Mouse (Mus musculus): ENCODE measurements around the gene Evi2a. TPM values are rescaled to one million over a fixed set of nuclear protein-coding genes. Genes with fewer than 3 reads are reported as not detected.

Gene Evi2a
- polyA plus RNA-seq, 1 experiment from 2014 or later = 3.7 TPM

GRCm38 (mm10) chr11:79519299-79519698 is 11.1 kb downstream of the Evi2a start:
- no peaks in the 10 kb centered on the region for H3K4me1 ChIP-seq (replicated peaks; ENCODE audit: control insufficient read depth, insufficient read depth, low read length)
- no peak overlapping the region for H3K4me2 ChIP-seq (replicated peaks)
- DNase-seq (ENCODE audit: low spot score) = no peak
- no peak overlapping the region for H3K27ac ChIP-seq
- no peak overlapping the region for H3K9ac ChIP-seq
- H3K4me3 ChIP-seq (replicated peaks; ENCODE audit: low read length) = no peak overlapping the region
- H3K9me3 ChIP-seq (ENCODE audit: control insufficient read depth, low read length) = no peaks in the 10 kb centered on the region
- no peak for ATAC-seq (ENCODE audit: low FRiP score)
- no peaks in the 10 kb centered on the region for H3K36me3 ChIP-seq (replicated peaks; ENCODE audit: control insufficient read depth, insufficient read depth)
- 88% methylated on average over 6 of the region's 6 CpGs for WGBS
- no peaks in the 10 kb centered on the region for H3K27me3 ChIP-seq (ENCODE audit: control insufficient read depth, insufficient read depth, low read length)

- no peak overlapping the region for H3K4me2 ChIP-seq (replicated peaks)
- ATAC-seq (ENCODE audit: low FRiP score) (no peak), DNase-seq (ENCODE audit: low spot score) (no peak)
- H3K36me3 ChIP-seq (replicated peaks; ENCODE audit: control insufficient read depth, insufficient read depth) = no peaks in the 10 kb centered on the region
- H3K9me3 ChIP-seq (ENCODE audit: control insufficient read depth, low read length) = no peaks in the 10 kb centered on the region
- H3K4me3 ChIP-seq (replicated peaks; ENCODE audit: low read length) = no peak overlapping the region
- no peak overlapping the region for H3K27ac ChIP-seq
- no peaks in the 10 kb centered on the region for H3K4me1 ChIP-seq (replicated peaks; ENCODE audit: control insufficient read depth, insufficient read depth, low read length)
- no peak overlapping the region for H3K9ac ChIP-seq
- no peaks in the 10 kb centered on the region for H3K27me3 ChIP-seq (ENCODE audit: control insufficient read depth, insufficient read depth, low read length)
- WGBS = 100% methylated on average over 2 of the region's 2 CpGs
Measured at GRCm38 (mm10) chr11:79515798-79516197, 14.6 kb downstream of the Evi2a start.

- H3K36me3 ChIP-seq (replicated peaks; ENCODE audit: control insufficient read depth, insufficient read depth) = no peaks in the 10 kb centered on the region
Measured at GRCm38 (mm10) chr11:79515331-79515730, 15.1 kb downstream of the Evi2a start.

GRCm38 (mm10) chr11:79511970-79512369 is 18.4 kb downstream of the Evi2a start:
- Histone ChIP-seq H3K9ac (no peak overlapping the region), H3K4me2 (replicated peaks) (no peak overlapping the region), H3K27ac (no peak overlapping the region), H3K9me3 (ENCODE audit: control insufficient read depth, low read length) (no peaks in the 10 kb centered on the region), H3K4me3 (replicated peaks; ENCODE audit: low read length) (no peak overlapping the region), H3K36me3 (replicated peaks; ENCODE audit: control insufficient read depth, insufficient read depth) (no peaks in the 10 kb centered on the region), H3K4me1 (replicated peaks; ENCODE audit: control insufficient read depth, insufficient read depth, low read length) (no peaks in the 10 kb centered on the region), H3K27me3 (ENCODE audit: control insufficient read depth, insufficient read depth, low read length) (no peaks in the 10 kb centered on the region)
- DNase-seq (ENCODE audit: low spot score) (no peak), ATAC-seq (ENCODE audit: low FRiP score) (no peak)
- WGBS = 93% methylated on average over 3 of the region's 3 CpGs

More at GRCm38 (mm10) chr11:79515331-79515730, 15.1 kb downstream of the Evi2a start:
- H3K9ac ChIP-seq = no peak overlapping the region
- no peak overlapping the region for H3K4me2 ChIP-seq (replicated peaks)
- no peaks in the 10 kb centered on the region for H3K9me3 ChIP-seq (ENCODE audit: control insufficient read depth, low read length)
- DNase-seq (ENCODE audit: low spot score) (no peak), ATAC-seq (ENCODE audit: low FRiP score) (no peak)
- no peaks in the 10 kb centered on the region for H3K4me1 ChIP-seq (replicated peaks; ENCODE audit: control insufficient read depth, insufficient read depth, low read length)
- no peak overlapping the region for H3K27ac ChIP-seq
- WGBS = 79% methylated on average over 6 of the region's 6 CpGs
- no peaks in the 10 kb centered on the region for H3K27me3 ChIP-seq (ENCODE audit: control insufficient read depth, insufficient read depth, low read length)
- no peak overlapping the region for H3K4me3 ChIP-seq (replicated peaks; ENCODE audit: low read length)

GRCm38 (mm10) chr11:79504506-79504905 is 25.9 kb downstream of the Evi2a start:
- Histone ChIP-seq H3K4me2 (replicated peaks) (no peak overlapping the region), H3K36me3 (replicated peaks; ENCODE audit: control insufficient read depth, insufficient read depth) (no peaks in the 10 kb centered on the region), H3K27me3 (ENCODE audit: control insufficient read depth, insufficient read depth, low read length) (no peaks in the 10 kb centered on the region), H3K9me3 (ENCODE audit: control insufficient read depth, low read length) (no peaks in the 10 kb centered on the region), H3K4me1 (replicated peaks; ENCODE audit: control insufficient read depth, insufficient read depth, low read length) (peaks cover 3% of the 10 kb centered on the region; the same call in 1 of the 2 replicates), H3K27ac (no peak overlapping the region), H3K9ac (no peak overlapping the region), H3K4me3 (replicated peaks; ENCODE audit: low read length) (no peak overlapping the region)
- no peak for ATAC-seq (ENCODE audit: low FRiP score)
- 73% methylated on average over 7 of the region's 7 CpGs for WGBS
- DNase-seq (ENCODE audit: low spot score) = no peak

GRCm38 (mm10) chr11:79503845-79504244 is 26.6 kb downstream of the Evi2a start, which contains the start of gene Omg:
TSS of gene Omg (minus strand) at chr11:79504084.
- 29% methylated on average over 8 of the region's 8 CpGs for WGBS
- no peak within 1 kb of the TSS for H3K4me3 ChIP-seq (replicated peaks; ENCODE audit: low read length)
- H3K9ac ChIP-seq = no peak within 1 kb of the TSS
- H3K27ac ChIP-seq = peak within 1 kb of the TSS; percentile 35; the same call in 1 of the 2 replicates
- peak within 1 kb of the TSS; percentile 22 for H3K4me2 ChIP-seq (replicated peaks)
- H3K36me3 ChIP-seq (replicated peaks; ENCODE audit: control insufficient read depth, insufficient read depth) = no peaks in the 10 kb centered on the region
- no peaks in the 10 kb centered on the region for H3K27me3 ChIP-seq (ENCODE audit: control insufficient read depth, insufficient read depth, low read length)
- H3K9me3 ChIP-seq (ENCODE audit: control insufficient read depth, low read length) = no peaks in the 10 kb centered on the region
- DNase-seq (ENCODE audit: low spot score) (peak; percentile 62), ATAC-seq (ENCODE audit: low FRiP score) (no peak)
- H3K4me1 ChIP-seq (replicated peaks; ENCODE audit: control insufficient read depth, insufficient read depth, low read length) = peaks cover 3% of the 10 kb centered on the region; the same call in 1 of the 2 replicates

- ATAC-seq (ENCODE audit: low FRiP score) (no peak), DNase-seq (ENCODE audit: low spot score) (no peak)
- H3K9ac ChIP-seq = no peak overlapping the region
- H3K4me1 ChIP-seq (replicated peaks; ENCODE audit: control insufficient read depth, insufficient read depth, low read length) = peaks cover 3% of the 10 kb centered on the region; the same call in 1 of the 2 replicates
- H3K4me2 ChIP-seq (replicated peaks) = no peak overlapping the region; the same call in 1 of the 2 replicates
- no peaks in the 10 kb centered on the region for H3K36me3 ChIP-seq (replicated peaks; ENCODE audit: control insufficient read depth, insufficient read depth)
- no peaks in the 10 kb centered on the region for H3K27me3 ChIP-seq (ENCODE audit: control insufficient read depth, insufficient read depth, low read length)
- H3K4me3 ChIP-seq (replicated peaks; ENCODE audit: low read length) = no peak overlapping the region
- H3K27ac ChIP-seq = 0 out of 2 replicates have a peak overlapping the region, but pooled peaks have one; percentile 5
- WGBS = 20% methylated on average over 2 of the region's 2 CpGs
- no peaks in the 10 kb centered on the region for H3K9me3 ChIP-seq (ENCODE audit: control insufficient read depth, low read length)
Measured at GRCm38 (mm10) chr11:79502917-79503316, 27.5 kb downstream of the Evi2a start.

GRCm38 (mm10) chr11:79494976-79495800 is 35.2 kb downstream of the Evi2a start:
- ATAC-seq (ENCODE audit: low FRiP score) (no peak), DNase-seq (ENCODE audit: low spot score) (no peak)
- H3K27me3 ChIP-seq (ENCODE audit: control insufficient read depth, insufficient read depth, low read length) = no peaks in the 10 kb centered on the region
- no peak overlapping the region for H3K9ac ChIP-seq
- peaks cover 10% of the 10 kb centered on the region for H3K36me3 ChIP-seq (replicated peaks; ENCODE audit: control insufficient read depth, insufficient read depth)
- H3K4me2 ChIP-seq (replicated peaks) = no peak overlapping the region
- no peak overlapping the region for H3K4me3 ChIP-seq (replicated peaks; ENCODE audit: low read length)
- no peaks in the 10 kb centered on the region for H3K4me1 ChIP-seq (replicated peaks; ENCODE audit: control insufficient read depth, insufficient read depth, low read length)
- no peak overlapping the region for H3K27ac ChIP-seq
- 75% methylated on average over 10 of the region's 10 CpGs for WGBS
- no peaks in the 10 kb centered on the region for H3K9me3 ChIP-seq (ENCODE audit: control insufficient read depth, low read length)

GRCm38 (mm10) chr11:79484721-79485120 is 45.7 kb downstream of the Evi2a start:
- ATAC-seq (ENCODE audit: low FRiP score) (no peak), DNase-seq (ENCODE audit: low spot score) (no peak)
- Histone ChIP-seq H3K27ac (no peak overlapping the region), H3K4me2 (replicated peaks) (no peak overlapping the region), H3K27me3 (ENCODE audit: control insufficient read depth, insufficient read depth, low read length) (no peaks in the 10 kb centered on the region), H3K9me3 (ENCODE audit: control insufficient read depth, low read length) (no peaks in the 10 kb centered on the region), H3K36me3 (replicated peaks; ENCODE audit: control insufficient read depth, insufficient read depth) (peaks cover 26% of the 10 kb centered on the region; the same call in 1 of the 2 replicates), H3K9ac (no peak overlapping the region), H3K4me1 (replicated peaks; ENCODE audit: control insufficient read depth, insufficient read depth, low read length) (no peaks in the 10 kb centered on the region), H3K4me3 (replicated peaks; ENCODE audit: low read length) (no peak overlapping the region)
